14 mouse cellular contexts compared by ENCODE assay signal in the genomic region with DNA sequence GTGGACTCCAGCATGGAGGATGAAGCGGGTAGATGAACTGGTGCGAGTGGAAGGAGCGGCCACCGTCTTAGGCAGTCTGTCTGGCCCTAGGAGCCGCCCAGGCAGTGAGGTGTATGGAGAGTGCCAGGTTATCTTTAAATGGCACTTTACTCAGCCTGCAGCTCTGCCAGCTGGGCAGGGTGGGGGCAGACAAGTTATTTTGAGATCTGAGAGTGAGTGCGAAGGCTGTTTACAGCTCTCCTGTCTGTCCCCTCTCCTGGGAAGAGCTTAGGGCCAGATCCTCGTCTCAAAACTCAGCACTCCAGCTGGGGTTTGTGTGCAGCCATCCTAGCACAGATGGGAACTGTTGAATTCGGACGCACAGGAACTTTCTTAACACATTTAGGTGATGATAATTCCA. TPM values are rescaled to one million over a fixed set of nuclear protein-coding genes. Genes with fewer than 3 reads are reported as not detected.
DNase-seq lines count a peak whose midpoint lies in the region.
"Had no signal": no experiment of that assay in that cellular context is flagged by ENCODE, and none has a peak within 500 bp of the region (broad histone marks: within the 10 kb centered on the region; RNA-seq: fewer than 3 reads in every experiment).

No protein-coding gene starts in this region.

- intact Hi-C loops in heart, postnatal 10 days (cut with DNase I) = loop anchor here (10.0 kb wide), 1 partner anchor 414 kb away; the partner anchor contains the start of gene Ube2t

- peak; percentile 34 for DNase-seq in cerebellum, adult 9-11 months
- no peak for DNase-seq in cerebellum, adult 11 months
- DNase-seq in right cerebral cortex, postnatal 10 days (ENCODE audit: low spot score in 2 of 2) = peak; percentile 60 to 78
- no peak for DNase-seq in right cerebral cortex, postnatal 14 days
- DNase-seq in heart, postnatal 10 days = peak; percentile 64 to 78
- peak; percentile 87 for DNase-seq in telencephalon, adult 2 months (ENCODE audit: low read depth, low spot score)
- DNase-seq in ovary, adult 18-20 months (ENCODE audit: low spot score) = no peak
- no peak for DNase-seq in kidney, adult 9 months
- DNase-seq: adrenal gland, adult 8-10 months; cerebellum, adult 11-12 months; kidney, adult 18-20 months; lung, postnatal 4 days; spleen, adult 18-20 months; thymus, adult 18-20 months had no signal

RNA-seq across cellular contexts. Expression of gene Shisa4, which starts 3.5 kb away (rescaled TPM):
- total RNA-seq in heart, postnatal 10 days (2021) = 1 to 10 TPM; 7.2 to 7.8 TPM

RNA-seq across cellular contexts. Expression of gene Ipo9, which starts 51.7 kb away (rescaled TPM):
- total RNA-seq in heart, postnatal 10 days (2021) = 10 to 100 TPM; 71.1 to 71.3 TPM

RNA-seq across cellular contexts. Expression of gene Lmod1, which starts 54.0 kb away (rescaled TPM):
- 1 to 10 TPM; 1.7 to 3.0 TPM for total RNA-seq in heart, postnatal 10 days (2021)

Comparison
In these comparisons a context has a peak if more than half of its experiments do, and no peak if none do; other contexts are left out.
1. DNase-seq: peak in cerebellum, adult 9-11 months (single experiment), right cerebral cortex, postnatal 10 days (2 of 2), heart, postnatal 10 days (2 of 2) and telencephalon, adult 2 months (single experiment); none in cerebellum, adult 11 months (single experiment), right cerebral cortex, postnatal 14 days (single experiment), ovary, adult 18-20 months (single experiment) and kidney, adult 9 months (single experiment).